Mouse (Mus musculus): ENCODE results near the gene Rerg.

Rerg gene

GRCm38 (mm10) chr6:137131794-137132193 lies 38.5 kb downstream of the Rerg start:
- DNase-seq (ENCODE audit: low read depth, low spot score): no peak

GRCm38 (mm10) chr6:137131349-137131748 lies 38.9 kb downstream of the Rerg start:
- DNase-seq (ENCODE audit: low read depth, low spot score): no peak

- DNase-seq (ENCODE audit: low read depth, low spot score): no peak
Observed at GRCm38 (mm10) chr6:137126861-137127260, 43.4 kb downstream of the Rerg start.

GRCm38 (mm10) chr6:137126224-137126623 lies 44.1 kb downstream of the Rerg start:
- no peak for DNase-seq (ENCODE audit: low read depth, low spot score)

DNA sequence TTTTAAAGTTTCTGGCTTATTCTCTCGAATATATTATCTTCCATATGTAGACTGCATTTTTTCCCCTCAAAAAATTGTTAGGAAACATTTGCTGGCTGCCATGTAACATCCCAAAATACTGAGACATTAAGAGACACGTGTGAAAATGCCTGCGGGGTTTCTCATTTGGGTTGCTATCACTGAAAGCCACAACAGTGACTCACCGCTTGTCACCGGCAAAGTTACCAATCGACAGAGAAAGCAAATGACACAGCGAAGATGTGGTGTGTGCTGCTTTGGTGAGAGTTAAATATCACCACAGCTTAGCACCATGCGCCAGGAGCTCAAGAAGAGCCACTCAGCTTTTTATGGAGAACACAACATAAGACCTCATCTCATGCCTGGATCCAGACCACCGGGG lies 44.9 kb downstream of the Rerg start:
- DNase-seq (ENCODE audit: low read depth, low spot score): no peak

DNA sequence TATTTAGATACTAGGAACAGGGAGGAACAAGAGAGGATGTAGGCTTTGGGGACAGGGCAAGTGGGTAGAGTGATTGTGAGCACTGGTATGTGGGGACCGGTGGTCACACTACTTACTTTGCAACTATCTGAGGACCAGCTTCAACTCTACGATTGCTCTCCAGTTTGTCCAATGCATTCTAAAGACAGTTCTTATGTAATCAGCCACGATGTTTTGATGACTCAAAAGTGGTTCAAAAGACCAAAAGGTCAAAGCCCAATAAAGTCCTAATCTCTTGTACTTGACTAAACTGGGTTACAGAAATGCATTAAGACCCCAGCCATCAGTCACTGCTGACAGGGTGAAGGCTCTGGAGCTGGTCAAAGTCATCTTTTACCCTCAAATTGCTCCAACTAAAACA lies 45.3 kb downstream of the Rerg start:
- DNase-seq (ENCODE audit: low read depth, low spot score): no peak

DNA sequence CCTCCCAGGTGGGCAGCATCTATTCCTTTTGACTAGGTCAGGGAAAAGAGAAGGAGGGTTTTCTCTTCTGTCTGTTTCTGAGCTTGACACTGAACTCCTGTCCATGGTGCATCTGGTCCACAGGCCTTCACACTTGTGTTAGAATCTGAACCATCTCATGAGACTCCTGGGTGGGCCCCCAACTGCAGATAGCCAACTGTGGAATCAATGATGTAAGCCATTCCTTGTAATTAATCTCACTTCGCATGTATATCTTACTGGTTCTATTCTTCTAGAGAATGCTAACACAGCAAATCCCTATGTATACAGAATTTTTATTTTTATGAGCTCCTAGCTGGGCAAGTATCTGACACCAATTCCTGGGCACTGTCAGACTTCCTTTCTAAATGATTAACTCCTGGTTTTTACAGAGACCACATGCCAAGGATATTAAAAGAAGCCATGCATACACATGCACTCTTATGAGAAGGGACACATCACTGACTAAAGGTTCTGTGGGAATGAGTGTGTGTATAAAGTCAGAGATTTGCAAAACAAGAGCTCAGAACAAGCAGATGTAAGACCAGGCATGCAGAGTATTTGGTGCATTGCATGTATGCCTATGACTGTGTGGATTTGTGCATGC lies 53.3 kb downstream of the Rerg start:
- DNase-seq (ENCODE audit: low read depth, low spot score): no peak

DNA sequence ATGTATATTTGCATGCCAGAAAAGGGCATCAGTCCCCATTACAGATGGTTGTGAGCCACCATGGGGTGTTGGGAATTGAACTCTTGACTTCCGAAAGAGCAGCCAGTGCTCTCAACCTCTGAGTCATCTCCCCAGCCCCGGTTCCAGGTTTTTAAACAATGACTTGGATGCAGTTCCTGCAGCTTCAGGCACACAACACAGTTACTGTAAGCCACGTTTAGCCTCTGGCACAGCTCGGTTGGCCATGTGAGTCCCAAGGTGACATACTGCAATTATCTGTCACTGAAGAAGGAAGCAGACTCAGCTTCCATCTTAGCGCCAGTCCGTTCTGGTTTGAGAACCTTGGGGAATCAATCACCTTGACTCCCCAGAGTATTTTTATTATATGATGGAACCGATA lies 55.4 kb downstream of the Rerg start:
- no peak for DNase-seq (ENCODE audit: low read depth, low spot score)

- no peak for DNase-seq (ENCODE audit: low read depth, low spot score)
Observed at GRCm38 (mm10) chr6:137111266-137111813, 59.0 kb downstream of the Rerg start.

GRCm38 (mm10) chr6:137110778-137111174 lies 59.5 kb downstream of the Rerg start:
- no peak for DNase-seq (ENCODE audit: low read depth, low spot score)

- DNase-seq (ENCODE audit: low read depth, low spot score): no peak
Observed at GRCm38 (mm10) chr6:137109811-137110777, 60.2 kb downstream of the Rerg start.

GRCm38 (mm10) chr6:137105285-137105684 lies 65.0 kb downstream of the Rerg start:
- DNase-seq (ENCODE audit: low read depth, low spot score): no peak

DNA sequence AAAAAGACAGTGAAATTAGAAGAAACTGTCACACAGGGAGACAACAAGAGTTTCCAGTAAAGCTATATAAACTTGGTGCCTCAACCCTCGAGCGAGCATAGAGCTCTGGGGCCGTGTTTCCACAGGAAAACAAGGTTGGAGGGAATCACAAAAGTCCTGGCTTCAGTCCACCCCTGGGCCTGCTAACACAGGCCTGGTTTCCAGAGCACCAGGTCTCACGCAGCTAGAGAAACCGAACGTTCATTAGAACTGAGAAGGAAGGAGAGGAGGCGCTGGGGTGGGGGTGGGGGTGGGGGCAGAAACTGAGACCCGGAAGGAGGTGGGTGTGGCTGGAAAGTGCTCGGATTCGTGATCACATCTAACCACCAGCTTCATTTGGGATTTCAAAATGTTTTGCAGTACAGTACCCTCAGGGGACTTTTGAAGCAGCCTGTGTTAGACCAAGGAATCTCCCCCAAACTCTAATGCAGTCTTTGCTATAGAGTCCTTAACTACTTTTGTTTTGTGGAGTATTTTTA lies 67.6 kb downstream of the Rerg start:
- DNase-seq (ENCODE audit: low read depth, low spot score): no peak

- DNase-seq (ENCODE audit: low read depth, low spot score): no peak
Observed at GRCm38 (mm10) chr6:137101886-137102661, 68.2 kb downstream of the Rerg start.

GRCm38 (mm10) chr6:137100259-137100658 lies 70.0 kb downstream of the Rerg start:
- no peak for DNase-seq (ENCODE audit: low read depth, low spot score)

DNA sequence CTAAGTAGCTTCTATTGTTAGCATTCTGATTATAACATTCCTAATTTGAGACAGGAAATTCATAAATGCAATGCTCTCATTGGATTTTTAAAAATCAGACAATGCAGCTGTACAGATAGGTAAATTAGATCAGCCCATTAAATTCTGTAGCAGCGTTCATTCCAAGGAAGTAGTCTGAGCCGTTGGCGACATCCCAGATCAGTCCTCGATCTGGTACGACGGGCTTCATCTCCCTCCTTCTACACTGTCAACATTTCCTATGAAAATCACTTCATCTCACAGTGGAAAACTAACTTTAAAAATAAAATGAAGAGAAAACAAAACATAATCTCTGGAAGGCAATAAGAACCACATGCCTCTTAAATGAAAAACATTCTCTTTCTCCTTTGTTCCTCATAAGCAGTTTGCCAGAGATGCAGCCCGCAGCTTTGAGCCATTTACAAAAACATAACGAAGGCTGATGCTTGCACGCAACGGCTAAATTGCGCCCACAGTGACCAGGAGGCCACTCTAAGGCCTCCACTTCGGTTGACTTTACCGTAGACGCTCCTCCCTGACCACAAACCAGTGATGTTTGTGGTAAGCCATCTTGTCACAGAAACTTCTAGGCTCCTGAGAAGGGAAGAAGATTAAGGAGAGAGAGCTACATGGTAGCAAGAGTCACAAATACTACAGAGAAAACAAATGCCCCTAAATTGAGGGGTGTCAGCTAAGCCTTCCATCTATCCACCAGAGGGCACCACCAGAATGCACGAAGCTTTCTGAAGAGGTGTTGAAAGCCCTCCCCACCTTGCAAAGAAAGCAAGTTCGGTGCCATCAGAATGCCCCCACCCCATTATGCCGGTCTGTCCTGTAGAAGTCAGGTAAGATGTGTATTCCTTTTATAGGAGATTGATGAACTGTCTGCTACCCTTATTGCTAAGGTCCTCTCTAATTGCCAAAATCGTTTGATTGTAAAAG lies 71.8 kb downstream of the Rerg start:
- peak; percentile 31 for DNase-seq (ENCODE audit: low read depth, low spot score)

GRCm38 (mm10) chr6:137094475-137094874 lies 75.8 kb downstream of the Rerg start:
- no peak for DNase-seq (ENCODE audit: low read depth, low spot score)

DNA sequence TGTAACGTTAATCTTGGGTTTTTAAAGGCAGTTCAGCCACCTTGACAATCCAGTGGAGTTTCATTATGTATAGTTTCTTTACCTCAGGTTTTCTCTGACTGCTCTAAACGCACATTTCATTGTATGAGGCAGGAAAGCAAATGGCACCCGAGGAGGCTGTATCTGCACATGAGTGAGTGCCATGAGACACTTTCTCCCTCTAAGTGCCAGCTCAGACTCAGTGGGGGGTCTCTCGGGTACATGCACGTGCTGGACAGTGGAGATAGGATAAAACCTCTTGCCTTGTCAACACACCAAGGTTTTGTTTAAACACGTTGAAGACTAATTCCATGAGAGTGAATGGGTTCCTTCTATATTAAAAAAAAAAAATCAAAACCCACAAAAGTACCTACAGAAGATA lies 81.8 kb downstream of the Rerg start:
- no peak for DNase-seq (ENCODE audit: low read depth, low spot score)

GRCm38 (mm10) chr6:137087956-137088355 lies 82.3 kb downstream of the Rerg start:
- no peak for DNase-seq (ENCODE audit: low read depth, low spot score)

GRCm38 (mm10) chr6:137087470-137087869 lies 82.8 kb downstream of the Rerg start:
- DNase-seq (ENCODE audit: low read depth, low spot score): no peak
